Mouse (Mus musculus): ENCODE measurements at regions not wholly inside any gene's neighbourhood (a gene's known extent, or its start where the extent isn't known, plus 50 kb on each side); places are given as distances from the start of the nearest gene placed in this dataset.

DNA sequence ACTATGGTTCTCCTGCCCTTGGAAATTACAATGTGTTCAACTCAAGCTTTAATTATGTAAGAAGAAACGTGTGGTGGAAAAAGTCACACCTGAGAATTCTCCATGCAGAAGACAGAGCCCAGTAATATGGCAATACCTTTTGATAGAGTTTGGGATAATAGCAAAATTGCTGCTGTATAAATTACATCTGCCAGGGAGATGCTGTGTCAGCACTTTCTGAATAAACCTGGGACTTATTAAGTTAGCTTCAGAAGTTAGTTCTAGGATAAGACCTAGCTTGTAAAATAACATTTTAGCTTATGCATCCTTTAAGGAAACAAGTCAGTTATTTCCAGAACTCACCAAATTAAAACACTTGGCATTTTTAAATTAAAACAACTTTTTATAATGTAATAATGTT is 212.2 kb upstream of the Ercc4 start:
- TF ChIP-seq CTCF (IDR thresholded peaks at IDR 0.05 in 2 of 3, conservative IDR thresholded peaks at IDR 0.05 in 1 of 3; ENCODE audit: control insufficient read depth in 1 of 3, insufficient read depth in 1 of 3, low read depth in 2 of 3, low read length in 3 of 3, poor library complexity in 1 of 3, severe bottlenecking in 1 of 3) = no peak
- no peak for TF ChIP-seq EP300 (IDR thresholded peaks at IDR 0.05; ENCODE audit: low read depth in 1 of 2, low read length in 2 of 2)
- no peak for TF ChIP-seq POLR2A (IDR thresholded peaks at IDR 0.05; ENCODE audit: control insufficient read depth in 1 of 2, insufficient read depth in 1 of 2, low read depth in 1 of 2, low read length in 2 of 2, poor library complexity in 1 of 2)
